10 mouse cellular contexts compared by ENCODE assay signal in genomic region chr14:52101285-52102157, GRCm38 (mm10). TPM values are rescaled to one million over a fixed set of nuclear protein-coding genes. Genes with fewer than 3 reads are reported as not detected.
DNase-seq lines count a peak whose midpoint lies in the region; ATAC-seq lines count a peak whose summit lies in the region.
"Had no signal": no experiment of that assay in that cellular context is flagged by ENCODE, and none has a peak within 500 bp of the region (broad histone marks: within the 10 kb centered on the region; RNA-seq: fewer than 3 reads in every experiment).

No protein-coding gene starts in this region.

- 79% methylated on average over 1 of the region's 1 CpGs for WGBS in forebrain, embryonic 13.5 days
- 23% methylated on average over 1 of the region's 1 CpGs for WGBS in liver, embryonic 13.5 days (ENCODE audit: insufficient replicate concordance)

- H3K36me3 ChIP-seq in erythroblast, embryonic 14.5 days (ENCODE audit: control insufficient read depth): peaks cover 50% of the 10 kb centered on the region
- H3K36me3 ChIP-seq in forebrain, embryonic 13.5 days (ENCODE audit: poor library complexity, severe bottlenecking): peaks cover 17% of the 10 kb centered on the region
- H3K36me3 ChIP-seq in liver, embryonic 13.5 days: peaks cover 37% of the 10 kb centered on the region

- H3K4me1 ChIP-seq in erythroblast, embryonic 14.5 days (ENCODE audit: control insufficient read depth): peaks cover 37% of the 10 kb centered on the region
- H3K4me1 ChIP-seq in forebrain, embryonic 13.5 days: peaks cover 48% of the 10 kb centered on the region
- peaks cover 60% of the 10 kb centered on the region for H3K4me1 ChIP-seq in liver, embryonic 13.5 days (replicated peaks)

- no peak overlapping the region for H3K9ac ChIP-seq in forebrain, embryonic 13.5 days
- H3K9ac ChIP-seq in liver, embryonic 13.5 days: peak overlapping the region; percentile 99

- H3K9me3 ChIP-seq in erythroblast, embryonic 14.5 days (ENCODE audit: control insufficient read depth, low read length): no peaks in the 10 kb centered on the region
- H3K9me3 ChIP-seq in forebrain, embryonic 13.5 days (replicated peaks): no peaks in the 10 kb centered on the region
- no peaks in the 10 kb centered on the region for H3K9me3 ChIP-seq in liver, embryonic 13.5 days (replicated peaks)

- intact Hi-C loops in left cerebral cortex, postnatal 25 days (cut with DNase I): no loop called here

- DNase-seq in 3T3-L1 (ENCODE audit: low read depth, low spot score): peak; percentile 61
- no peak for DNase-seq in liver, embryonic 13.5 days
- DNase-seq in left cerebral cortex, postnatal 25 days (ENCODE audit: low spot score in 2 of 2): no peak
- DNase-seq in embryo, embryonic 11 days: no peak
- DNase-seq in layer of hippocampus, postnatal 10 days (ENCODE audit: low spot score in 2 of 2): no peak
- DNase-seq: lung, postnatal 14 days had no signal

- H3K4me2 ChIP-seq in forebrain, embryonic 13.5 days: peak overlapping the region; percentile 67
- H3K4me2 ChIP-seq in liver, embryonic 13.5 days: peak overlapping the region; percentile 91

- ATAC-seq in erythroblast, adult 5-6 weeks (replicated peaks; ENCODE audit: low FRiP score, poor library complexity, severe bottlenecking): no peak
- no peak for ATAC-seq in forebrain, embryonic 13.5 days
- ATAC-seq in liver, embryonic 13.5 days (ENCODE audit: low read depth): no peak

- H3K4me3 ChIP-seq in erythroblast, embryonic 14.5 days (replicated peaks): peak overlapping the region; percentile 79
- H3K4me3 ChIP-seq in forebrain, embryonic 13.5 days: peak overlapping the region; percentile 68
- H3K4me3 ChIP-seq in liver, embryonic 13.5 days (replicated peaks): peak overlapping the region; percentile 97

- no peak overlapping the region for H3K27ac ChIP-seq in forebrain, embryonic 13.5 days
- H3K27ac ChIP-seq in liver, embryonic 13.5 days: peak overlapping the region; percentile 51

- no peaks in the 10 kb centered on the region for H3K27me3 ChIP-seq in erythroblast, embryonic 14.5 days (ENCODE audit: control insufficient read depth)
- H3K27me3 ChIP-seq in forebrain, embryonic 13.5 days: no peaks in the 10 kb centered on the region
- H3K27me3 ChIP-seq in liver, embryonic 13.5 days: no peaks in the 10 kb centered on the region

RNA-seq across cellular contexts. Expression of gene Hnrnpc, which starts 2.3 kb away (rescaled TPM):
- 1.5 and 2.8 TPM in 2 replicates for polyA plus RNA-seq in erythroblast, embryonic 14.5 days (2012)
- total RNA-seq in erythroblast, adult 5-6 weeks (2015; ENCODE audit: low replicate concordance): 143 and 152 TPM in 2 replicates
- 197 and 275 TPM in 2 replicates for total RNA-seq in erythroblast, adult 5-6 weeks (2017; ENCODE audit: low replicate concordance)
- 830 and 894 TPM in 2 replicates for polyA plus RNA-seq in forebrain, embryonic 13.5 days (2015; fragmentation: Nextera tagmentation; extraction: Ambion mirVana)
- 388 and 457 TPM in 2 replicates for polyA plus RNA-seq in liver, embryonic 13.5 days (2015; fragmentation: Nextera tagmentation; extraction: Ambion mirVana)
- 100 to 1,000 TPM; 226 to 228 TPM for total RNA-seq in left cerebral cortex, postnatal 25 days (2021)
- 100 to 1,000 TPM; 213 to 215 TPM for total RNA-seq in layer of hippocampus, postnatal 10 days (2021)

RNA-seq across cellular contexts. Expression of gene Rpgrip1, which starts 9.0 kb away (rescaled TPM):
- polyA plus RNA-seq in erythroblast, embryonic 14.5 days (2012): not detected in 2 replicates
- 1.3 TPM in 1 of 2 replicates, not detected in the other for total RNA-seq in erythroblast, adult 5-6 weeks (2015; ENCODE audit: low replicate concordance)
- total RNA-seq in erythroblast, adult 5-6 weeks (2017; ENCODE audit: low replicate concordance): 3.2 and 4.6 TPM in 2 replicates
- polyA plus RNA-seq in forebrain, embryonic 13.5 days (2015; fragmentation: Nextera tagmentation; extraction: Ambion mirVana): 82.5 and 91.0 TPM in 2 replicates
- 63.8 and 64.0 TPM in 2 replicates for polyA plus RNA-seq in liver, embryonic 13.5 days (2015; fragmentation: Nextera tagmentation; extraction: Ambion mirVana)
- total RNA-seq in left cerebral cortex, postnatal 25 days (2021): 1 to 10 TPM; 2.4 to 2.8 TPM
- total RNA-seq in layer of hippocampus, postnatal 10 days (2021): 1 to 10 TPM; 1.8 to 3.3 TPM

RNA-seq across cellular contexts. Expression of gene Olfr221, which starts 59.3 kb away (rescaled TPM):
- not detected in 2 replicates for polyA plus RNA-seq in erythroblast, embryonic 14.5 days (2012)
- not detected in 2 replicates for total RNA-seq in erythroblast, adult 5-6 weeks (2015; ENCODE audit: low replicate concordance)
- total RNA-seq in erythroblast, adult 5-6 weeks (2017; ENCODE audit: low replicate concordance): 0.56 TPM in 1 of 2 replicates, not detected in the other
- polyA plus RNA-seq in forebrain, embryonic 13.5 days (2015; fragmentation: Nextera tagmentation; extraction: Ambion mirVana): not detected in 2 replicates
- not detected in 2 replicates for polyA plus RNA-seq in liver, embryonic 13.5 days (2015; fragmentation: Nextera tagmentation; extraction: Ambion mirVana)
- total RNA-seq in left cerebral cortex, postnatal 25 days (2021): not detected
- not detected for total RNA-seq in layer of hippocampus, postnatal 10 days (2021)
- total RNA-seq: common myeloid progenitor, adult 5-6 weeks had no signal
